ENCODE assay signal across 14 mouse cellular contexts in the genomic region with DNA sequence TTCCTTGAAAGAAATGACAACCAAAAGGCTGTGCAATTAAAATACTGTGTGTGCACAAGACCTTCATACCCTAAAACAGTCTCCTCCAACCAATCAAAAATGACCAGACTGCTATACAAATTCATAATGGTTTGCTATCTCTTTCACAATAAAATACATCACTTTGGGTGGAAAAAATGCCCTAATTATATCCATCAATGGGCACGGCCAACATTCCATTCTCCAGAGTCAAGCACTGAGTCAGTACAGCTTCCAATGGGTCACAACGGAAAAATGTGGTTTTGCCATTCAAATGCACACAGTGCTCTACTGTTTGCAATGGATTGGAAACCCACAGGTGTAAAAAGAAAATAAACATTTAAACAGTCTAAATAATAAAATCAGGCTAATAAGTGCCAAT. TPM values are rescaled to one million over a fixed set of nuclear protein-coding genes. Genes with fewer than 3 reads are reported as not detected.
DNase-seq lines count a peak whose midpoint lies in the region; ATAC-seq and TF ChIP-seq lines count a peak whose summit lies in the region.
"Had no signal": no experiment of that assay in that cellular context is flagged by ENCODE, and none has a peak within 500 bp of the region (broad histone marks: within the 10 kb centered on the region; RNA-seq: fewer than 3 reads in every experiment).

No protein-coding gene starts in this region.

- no peaks in the 10 kb centered on the region for H3K27me3 ChIP-seq in intestine, embryonic 15.5 days (replicated peaks)
- no peaks in the 10 kb centered on the region for H3K27me3 ChIP-seq in intestine, postnatal 0 days (replicated peaks; ENCODE audit: control insufficient read depth, insufficient read depth, low read length)
- H3K27me3 ChIP-seq in C2C12 (ENCODE audit: control insufficient read depth, insufficient read depth, insufficient read length) = no peaks in the 10 kb centered on the region
- H3K27me3 ChIP-seq in liver, embryonic 14.5 days (ENCODE audit: control insufficient read depth, insufficient read depth, low read length) = no peaks in the 10 kb centered on the region
- H3K27me3 ChIP-seq: embryonic facial prominence, embryonic 15.5 days; forebrain, embryonic 15.5 days had no signal

- peaks cover 83% of the 10 kb centered on the region for H3K79me2 ChIP-seq in C2C12 (ENCODE audit: control insufficient read depth, insufficient read depth)

- 0 out of 2 replicates have a peak overlapping the region, but pooled peaks have one; percentile 35 for H3K4me2 ChIP-seq in intestine, embryonic 15.5 days (replicated peaks)
- H3K4me2 ChIP-seq in intestine, postnatal 0 days (replicated peaks; ENCODE audit: low read depth) = no peak overlapping the region
- H3K4me2 ChIP-seq in liver, embryonic 14.5 days (ENCODE audit: low read depth) = peak overlapping the region; percentile 69
- H3K4me2 ChIP-seq: embryonic facial prominence, embryonic 15.5 days had no signal

- no peaks in the 10 kb centered on the region for H3K9me3 ChIP-seq in intestine, embryonic 15.5 days
- H3K9me3 ChIP-seq in intestine, postnatal 0 days (ENCODE audit: control insufficient read depth) = no peaks in the 10 kb centered on the region
- H3K9me3 ChIP-seq in liver, embryonic 14.5 days (ENCODE audit: control insufficient read depth, low read length) = no peaks in the 10 kb centered on the region
- H3K9me3 ChIP-seq: embryonic facial prominence, embryonic 15.5 days; forebrain, embryonic 15.5 days had no signal

- peaks cover 10% of the 10 kb centered on the region; the same call in 1 of the 2 replicates for H3K4me1 ChIP-seq in intestine, embryonic 15.5 days (replicated peaks)
- H3K4me1 ChIP-seq in intestine, postnatal 0 days (replicated peaks; ENCODE audit: control insufficient read depth, insufficient read depth, low read length) = peaks cover 4% of the 10 kb centered on the region; the same call in 1 of the 2 replicates
- peaks cover 24 to 26% of the 10 kb centered on the region in 2 experiments for H3K4me1 ChIP-seq in liver, embryonic 14.5 days (replicated peaks; ENCODE audit: control insufficient read depth in 2 of 2, insufficient read depth in 2 of 2, low read length in 1 of 2)

- no peak for TF ChIP-seq EP300 in liver, embryonic 14.5 days (IDR thresholded peaks at IDR 0.05; ENCODE audit: low read depth)

- no peak for TF ChIP-seq CTCF in intestine, postnatal 0 days (IDR thresholded peaks at IDR 0.05; ENCODE audit: low read depth)
- no peak for TF ChIP-seq CTCF in C2C12 (IDR thresholded peaks at IDR 0.05; ENCODE audit: control insufficient read depth, insufficient read depth, insufficient read length)
- TF ChIP-seq CTCF in liver, embryonic 14.5 days (IDR thresholded peaks at IDR 0.05; ENCODE audit: low read depth) = no peak

- H3K27ac ChIP-seq in intestine, embryonic 15.5 days = no peak overlapping the region
- H3K27ac ChIP-seq in intestine, postnatal 0 days (ENCODE audit: low read depth, low read length) = no peak overlapping the region
- H3K27ac ChIP-seq in liver, embryonic 14.5 days = no peak overlapping the region
- H3K27ac ChIP-seq: embryonic facial prominence, embryonic 15.5 days; forebrain, embryonic 15.5 days had no signal

- no peak overlapping the region for H3K4me3 ChIP-seq in intestine, embryonic 15.5 days (replicated peaks)
- no peak overlapping the region for H3K4me3 ChIP-seq in intestine, postnatal 0 days (ENCODE audit: low read depth, low read length)
- peak overlapping the region; percentile 76 for H3K4me3 ChIP-seq in C2C12 (ENCODE audit: insufficient read depth, poor library complexity, severe bottlenecking)
- H3K4me3 ChIP-seq in liver, embryonic 14.5 days (ENCODE audit: insufficient read depth in 1 of 2, low read depth in 2 of 2, low read length in 2 of 2) = peak overlapping the region in 1 of 2 experiments; percentile 50; a peak in 1 of 4 replicates
- H3K4me3 ChIP-seq: embryonic facial prominence, embryonic 15.5 days had no signal

- H3K36me3 ChIP-seq in intestine, embryonic 15.5 days = peaks cover 9% of the 10 kb centered on the region; the same call in 1 of the 2 replicates
- peaks cover 15% of the 10 kb centered on the region; the same call in 1 of the 2 replicates for H3K36me3 ChIP-seq in intestine, postnatal 0 days (ENCODE audit: control insufficient read depth, insufficient read depth)
- H3K36me3 ChIP-seq in C2C12 (ENCODE audit: control insufficient read depth, insufficient read depth) = peaks cover 35% of the 10 kb centered on the region
- H3K36me3 ChIP-seq in liver, embryonic 14.5 days (replicated peaks; ENCODE audit: control insufficient read depth, insufficient read depth, low read depth) = peaks cover 35% of the 10 kb centered on the region
- H3K36me3 ChIP-seq: forebrain, embryonic 15.5 days had no signal

- no peak overlapping the region for H3K9ac ChIP-seq in intestine, embryonic 15.5 days
- no peak overlapping the region for H3K9ac ChIP-seq in intestine, postnatal 0 days (ENCODE audit: low read depth, low read length)
- no peak overlapping the region for H3K9ac ChIP-seq in liver, embryonic 14.5 days (replicated peaks)
- H3K9ac ChIP-seq: embryonic facial prominence, embryonic 15.5 days; forebrain, embryonic 15.5 days had no signal

- H3ac ChIP-seq in C2C12 (ENCODE audit: control insufficient read depth, insufficient read length, low read depth) = no peak overlapping the region

- no peak for ATAC-seq in intestine, embryonic 15.5 days
- ATAC-seq in intestine, postnatal 0 days = no peak
- ATAC-seq in liver, embryonic 14.5 days (ENCODE audit: insufficient read depth) = no peak
- no peak for ATAC-seq in monocyte, adult 5-6 weeks (replicated peaks; ENCODE audit: insufficient number of reproducible peaks, low FRiP score, low TSS enrichment, poor library complexity, severe bottlenecking)
- ATAC-seq: forebrain, embryonic 15.5 days; inflammation-experienced regulatory T-cells, adult 6 months had no signal

- DNase-seq in Muller cell, postnatal 12 days (ENCODE audit: inconsistent ontology term) = peak; percentile 97
- no peak for DNase-seq in liver, embryonic 14.5 days (ENCODE audit: low read depth in 3 of 3, low spot score in 3 of 3)
- no peak for DNase-seq in embryo, embryonic 11 days
- DNase-seq in right cerebral cortex, postnatal 36 days (ENCODE audit: low spot score in 2 of 2) = no peak
- DNase-seq: adrenal gland, postnatal 10 days; cerebellum, adult 2 months; thymus, postnatal 14 days had no signal

- WGBS in intestine, embryonic 15.5 days = 68% methylated on average over 2 of the region's 2 CpGs
- 50% methylated on average over 2 of the region's 2 CpGs for WGBS in intestine, postnatal 0 days
- 60% methylated on average over 2 of the region's 2 CpGs for WGBS in liver, embryonic 14.5 days (ENCODE audit: insufficient replicate concordance)

- H3K79me3 ChIP-seq in C2C12 (ENCODE audit: low read depth) = peaks cover 76% of the 10 kb centered on the region

TF ChIP-seq in C2C12, 6 proteins besides CTCF, POLR2A, EP300 and RAD21:
- peak; percentile 79 for TF ChIP-seq FOSL1 (IDR thresholded peaks at IDR 0.05; ENCODE audit: insufficient read depth, low read length, poor library complexity, severe bottlenecking)
- peak; percentile 87 for TF ChIP-seq CEBPB (IDR thresholded peaks at IDR 0.05; ENCODE audit: low read depth)
- TF ChIP-seq MYOG (IDR thresholded peaks at IDR 0.05; ENCODE audit: control insufficient read depth, extremely low read depth, insufficient read length) = no peak
- no peak for TF ChIP-seq MAX (IDR thresholded peaks at IDR 0.05)
- peak; percentile 9 for TF ChIP-seq MYOD1 (IDR thresholded peaks at IDR 0.05; ENCODE audit: control insufficient read depth, insufficient read length, low read depth)
- TF ChIP-seq USF1 (IDR thresholded peaks at IDR 0.05; ENCODE audit: low read depth) = no peak

RNA-seq across cellular contexts. Expression of a gene that starts 3.1 kb away (rescaled TPM):
- polyA plus RNA-seq in intestine, embryonic 15.5 days (2015; fragmentation: Nextera tagmentation; extraction: Ambion mirVana) = 40.5 and 42.4 TPM in 2 replicates
- 9.9 and 10.9 TPM in 2 replicates for polyA plus RNA-seq in intestine, postnatal 0 days (2015; fragmentation: Nextera tagmentation; extraction: Ambion mirVana)
- polyA plus RNA-seq in C2C12 (2012; fragmentation: generic; extraction: Trizol) = 63.2 TPM
- 13.8 and 20.1 TPM in 2 replicates for polyA plus RNA-seq in liver, embryonic 14.5 days (2012; rRNA removed)
- 27.0 and 31.2 TPM in 2 replicates for polyA plus RNA-seq in liver, embryonic 14.5 days (2014; fragmentation: Nextera tagmentation; extraction: Ambion mirVana)
- total RNA-seq in monocyte, adult 5-6 weeks (2017) = 0.85 to 3.8 TPM (median 1.5 TPM) in 3 replicates

RNA-seq across cellular contexts. Expression of a gene that starts 25.4 kb away (rescaled TPM):
- 2.9 and 4.4 TPM in 2 replicates for polyA plus RNA-seq in intestine, embryonic 15.5 days (2015; fragmentation: Nextera tagmentation; extraction: Ambion mirVana)
- polyA plus RNA-seq in intestine, postnatal 0 days (2015; fragmentation: Nextera tagmentation; extraction: Ambion mirVana) = 1.8 and 2.0 TPM in 2 replicates
- 1.0 TPM for polyA plus RNA-seq in C2C12 (2012; fragmentation: generic; extraction: Trizol)
- polyA plus RNA-seq in liver, embryonic 14.5 days (2012; rRNA removed) = 0.89 and 1.1 TPM in 2 replicates
- polyA plus RNA-seq in liver, embryonic 14.5 days (2014; fragmentation: Nextera tagmentation; extraction: Ambion mirVana) = 1.5 and 1.8 TPM in 2 replicates
- 0.97 TPM in 1 of 3 replicates, not detected in the others for total RNA-seq in monocyte, adult 5-6 weeks (2017)
